Mouse (Mus musculus): Measurements from ENCODE around the gene Filip1l. TPM values are rescaled to one million over a fixed set of nuclear protein-coding genes. Genes with fewer than 3 reads are reported as not detected.

Gene Filip1l
- total RNA-seq, 1 experiment: 7.4 TPM

DNA sequence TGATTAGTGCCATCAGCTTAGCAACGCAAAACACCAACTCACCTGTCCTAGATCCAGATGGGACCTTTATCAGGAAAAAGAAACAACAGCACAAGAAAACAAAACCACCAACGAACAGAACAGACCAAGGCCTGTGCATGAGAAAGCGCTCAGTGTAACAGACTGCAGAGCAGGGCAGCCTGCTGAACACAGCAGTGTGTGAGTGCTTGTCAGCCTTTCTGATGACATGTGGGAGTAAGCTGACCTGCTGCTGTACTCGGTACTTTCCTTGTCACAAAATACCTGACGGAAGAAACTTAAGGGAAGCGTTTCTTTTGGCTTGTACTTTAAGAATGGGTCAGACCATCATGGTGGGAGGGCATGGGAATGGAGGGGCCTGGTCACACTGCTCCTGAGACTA, 3.6 kb downstream of the Filip1l start:
- Histone ChIP-seq H3K27ac (ENCODE audit: insufficient read depth, low read depth, low read length, poor library complexity, severe bottlenecking) (no peak overlapping the region), H3K4me3 (ENCODE audit: insufficient read depth in 1 of 2, low read depth in 1 of 2, low read length in 2 of 2, poor library complexity in 1 of 2, severe bottlenecking in 1 of 2) (no peak overlapping the region), H3K36me3 (ENCODE audit: control insufficient read depth, insufficient read depth, low read length, poor library complexity, severe bottlenecking) (no peaks in the 10 kb centered on the region), H3K9ac (ENCODE audit: insufficient read depth, low read depth, low read length, poor library complexity, severe bottlenecking) (no peak overlapping the region), H3K4me1 (ENCODE audit: control insufficient read depth in 2 of 2, insufficient read depth in 2 of 2, low read length in 2 of 2, poor library complexity in 1 of 2) (no peaks in the 10 kb centered on the region), H3K9me3 (ENCODE audit: control insufficient read depth, insufficient read depth, low read depth, low read length) (no peaks in the 10 kb centered on the region)
- in situ Hi-C loops (cut with MboI; ENCODE audit: low sequenced_read_pairs in 2 of 2, unreplicated experiment in 2 of 2): no loop called here
- TF ChIP-seq ZNF384 (IDR thresholded peaks at IDR 0.05; ENCODE audit: low read depth, low read length): no peak
- no peak for TF ChIP-seq MAFK (IDR thresholded peaks at IDR 0.05; ENCODE audit: insufficient read depth, low read depth, low read length)
- TF ChIP-seq HCFC1 (IDR thresholded peaks at IDR 0.05; ENCODE audit: borderline replicate concordance, insufficient read depth, low read length): no peak
- TF ChIP-seq CHD2 (IDR thresholded peaks at IDR 0.05; ENCODE audit: low read depth, low read length): no peak
- TF ChIP-seq ZC3H11A (IDR thresholded peaks at IDR 0.05; ENCODE audit: borderline replicate concordance, low read depth, low read length): no peak
- no peak for DNase-seq (ENCODE audit: low read depth, low spot score)

DNA sequence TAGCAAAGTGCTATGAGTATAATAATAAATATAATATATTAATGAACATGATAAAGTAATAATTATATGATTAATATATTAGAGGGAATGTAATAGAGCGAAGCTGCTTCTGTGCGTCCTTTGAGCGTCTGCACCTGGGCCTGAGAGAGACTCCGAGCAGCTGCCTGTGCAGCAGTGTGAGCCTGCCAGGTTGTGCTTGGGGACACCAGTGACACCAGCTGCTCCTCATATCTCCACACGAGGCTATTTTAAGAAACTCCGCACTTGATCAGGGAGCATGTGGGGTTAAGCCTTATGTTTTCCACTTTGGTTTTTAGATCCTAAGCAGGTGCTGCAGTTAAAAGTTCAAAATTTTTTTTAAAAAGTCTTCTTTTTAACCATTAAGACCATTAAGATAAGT, 4.1 kb downstream of the Filip1l start:
- DNase-seq (ENCODE audit: low read depth, low spot score): no peak
- no peak for TF ChIP-seq ZC3H11A (IDR thresholded peaks at IDR 0.05; ENCODE audit: borderline replicate concordance, low read depth, low read length)
- no peak for TF ChIP-seq MAFK (IDR thresholded peaks at IDR 0.05; ENCODE audit: insufficient read depth, low read depth, low read length)
- no peak for TF ChIP-seq ZNF384 (IDR thresholded peaks at IDR 0.05; ENCODE audit: low read depth, low read length)
- TF ChIP-seq CHD2 (IDR thresholded peaks at IDR 0.05; ENCODE audit: low read depth, low read length): no peak
- TF ChIP-seq HCFC1 (IDR thresholded peaks at IDR 0.05; ENCODE audit: borderline replicate concordance, insufficient read depth, low read length): no peak

DNA sequence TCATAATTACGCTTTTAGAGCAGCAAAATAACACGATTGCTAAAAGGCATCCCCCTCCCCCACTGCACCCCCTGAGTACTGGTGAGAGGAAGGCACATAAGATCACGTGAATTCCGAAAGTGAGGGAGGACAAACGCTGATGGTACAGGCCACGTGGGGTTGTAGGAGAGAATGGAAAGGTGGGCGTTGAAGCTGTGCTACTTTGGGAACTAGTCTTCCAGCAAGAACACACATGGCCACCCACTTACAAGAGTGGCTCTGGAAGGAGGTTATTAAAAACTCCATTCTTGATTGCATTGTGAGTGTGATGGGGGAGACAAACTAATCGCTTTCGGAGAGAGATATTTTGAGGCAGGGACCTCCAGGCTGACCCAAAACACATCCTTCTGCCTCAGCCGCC, 6.4 kb downstream of the Filip1l start:
- DNase-seq (ENCODE audit: low read depth, low spot score): no peak
- in situ Hi-C loops (cut with MboI; ENCODE audit: low sequenced_read_pairs in 2 of 2, unreplicated experiment in 2 of 2): no loop called here
- Histone ChIP-seq H3K9me3 (ENCODE audit: control insufficient read depth, insufficient read depth, low read depth, low read length) (no peaks in the 10 kb centered on the region), H3K9ac (ENCODE audit: insufficient read depth, low read depth, low read length, poor library complexity, severe bottlenecking) (no peak overlapping the region), H3K4me1 (ENCODE audit: control insufficient read depth in 2 of 2, insufficient read depth in 2 of 2, low read length in 2 of 2, poor library complexity in 1 of 2) (no peaks in the 10 kb centered on the region), H3K4me3 (ENCODE audit: insufficient read depth in 1 of 2, low read depth in 1 of 2, low read length in 2 of 2, poor library complexity in 1 of 2, severe bottlenecking in 1 of 2) (no peak overlapping the region), H3K36me3 (ENCODE audit: control insufficient read depth, insufficient read depth, low read length, poor library complexity, severe bottlenecking) (no peaks in the 10 kb centered on the region), H3K27ac (ENCODE audit: insufficient read depth, low read depth, low read length, poor library complexity, severe bottlenecking) (no peak overlapping the region)
- TF ChIP-seq CHD2 (IDR thresholded peaks at IDR 0.05; ENCODE audit: low read depth, low read length) (no peak), MAFK (IDR thresholded peaks at IDR 0.05; ENCODE audit: insufficient read depth, low read depth, low read length) (no peak), ZNF384 (IDR thresholded peaks at IDR 0.05; ENCODE audit: low read depth, low read length) (no peak), HCFC1 (IDR thresholded peaks at IDR 0.05; ENCODE audit: borderline replicate concordance, insufficient read depth, low read length) (no peak), ZC3H11A (IDR thresholded peaks at IDR 0.05; ENCODE audit: borderline replicate concordance, low read depth, low read length) (no peak)

More for the DNA sequence above, 4.1 kb downstream of the Filip1l start:
- Histone ChIP-seq H3K4me3 (ENCODE audit: insufficient read depth in 1 of 2, low read depth in 1 of 2, low read length in 2 of 2, poor library complexity in 1 of 2, severe bottlenecking in 1 of 2) (no peak overlapping the region), H3K27ac (ENCODE audit: insufficient read depth, low read depth, low read length, poor library complexity, severe bottlenecking) (no peak overlapping the region), H3K9ac (ENCODE audit: insufficient read depth, low read depth, low read length, poor library complexity, severe bottlenecking) (no peak overlapping the region), H3K9me3 (ENCODE audit: control insufficient read depth, insufficient read depth, low read depth, low read length) (no peaks in the 10 kb centered on the region), H3K36me3 (ENCODE audit: control insufficient read depth, insufficient read depth, low read length, poor library complexity, severe bottlenecking) (no peaks in the 10 kb centered on the region), H3K4me1 (ENCODE audit: control insufficient read depth in 2 of 2, insufficient read depth in 2 of 2, low read length in 2 of 2, poor library complexity in 1 of 2) (no peaks in the 10 kb centered on the region)
- in situ Hi-C loops (cut with MboI; ENCODE audit: low sequenced_read_pairs in 2 of 2, unreplicated experiment in 2 of 2): no loop called here

DNA sequence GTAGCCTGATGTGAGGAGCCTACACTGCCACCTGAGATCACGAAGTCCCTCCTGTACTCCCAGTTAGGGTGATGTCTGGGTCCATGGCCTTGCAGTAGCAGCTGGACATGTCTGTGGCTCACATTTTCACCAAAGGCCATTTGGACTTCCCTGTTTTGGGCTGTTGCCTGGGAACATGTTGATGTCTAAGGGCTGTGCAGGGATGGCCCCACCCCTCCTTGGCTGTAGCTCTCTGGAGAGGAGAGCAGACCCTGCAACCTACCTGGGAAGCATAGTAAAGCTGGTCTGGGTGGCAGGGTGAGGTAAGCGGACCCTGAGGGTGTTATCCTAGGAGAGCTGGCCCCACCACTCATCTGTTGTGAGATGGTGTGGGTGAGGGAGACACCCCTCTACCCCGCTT, 7.9 kb downstream of the Filip1l start:
- no peak for DNase-seq (ENCODE audit: low read depth, low spot score)
- in situ Hi-C loops (cut with MboI; ENCODE audit: low sequenced_read_pairs in 2 of 2, unreplicated experiment in 2 of 2): no loop called here
- Histone ChIP-seq H3K27ac (ENCODE audit: insufficient read depth, low read depth, low read length, poor library complexity, severe bottlenecking) (0 out of 2 replicates have a peak overlapping the region, but pooled peaks have one; percentile 0), H3K4me1 (ENCODE audit: control insufficient read depth in 2 of 2, insufficient read depth in 2 of 2, low read length in 2 of 2, poor library complexity in 1 of 2) (no peaks in the 10 kb centered on the region), H3K9ac (ENCODE audit: insufficient read depth, low read depth, low read length, poor library complexity, severe bottlenecking) (no peak overlapping the region), H3K36me3 (ENCODE audit: control insufficient read depth, insufficient read depth, low read length, poor library complexity, severe bottlenecking) (no peaks in the 10 kb centered on the region), H3K9me3 (ENCODE audit: control insufficient read depth, insufficient read depth, low read depth, low read length) (no peaks in the 10 kb centered on the region), H3K4me3 (ENCODE audit: insufficient read depth in 1 of 2, low read depth in 1 of 2, low read length in 2 of 2, poor library complexity in 1 of 2, severe bottlenecking in 1 of 2) (no peak overlapping the region)
- no peak for TF ChIP-seq HCFC1 (IDR thresholded peaks at IDR 0.05; ENCODE audit: borderline replicate concordance, insufficient read depth, low read length)
- TF ChIP-seq ZNF384 (IDR thresholded peaks at IDR 0.05; ENCODE audit: low read depth, low read length): no peak
- no peak for TF ChIP-seq ZC3H11A (IDR thresholded peaks at IDR 0.05; ENCODE audit: borderline replicate concordance, low read depth, low read length)
- TF ChIP-seq MAFK (IDR thresholded peaks at IDR 0.05; ENCODE audit: insufficient read depth, low read depth, low read length): no peak
- no peak for TF ChIP-seq CHD2 (IDR thresholded peaks at IDR 0.05; ENCODE audit: low read depth, low read length)
